Mouse (Mus musculus): ENCODE results near the gene Nt5c3.
"Not testable (repeated sequence)": the region's sequence is repeated elsewhere in the genome, so short reads cannot be mapped to it uniquely, and the experiment has no call there.

GRCm38 (mm10) chr6:56866899-56867298 lies 56.8 kb downstream of the Nt5c3 start:
- TF ChIP-seq CTCF (IDR thresholded peaks at IDR 0.05); POLR2A (IDR thresholded peaks at IDR 0.05; ENCODE audit: insufficient read depth, low read depth, low read length); EP300 (IDR thresholded peaks at IDR 0.05; ENCODE audit: insufficient read depth, low read depth, low read length): not testable (repeated sequence)

Measured in heart, adult 2 months (tissue).